Mouse (Mus musculus) hindbrain, embryonic 13.5 days (tissue): ENCODE results near the gene Tsc2. TPM values are rescaled to one million over a fixed set of nuclear protein-coding genes. Genes with fewer than 3 reads are reported as not detected.
A peak's percentile ranks its signal among the peaks of the same experiment; 100 is the strongest.

Experiments used
- ATAC-seq: fragments of 200-750 bp; cut with Nextera tagmentation; 2 replicates; pipeline ENCODE4 v1.8.0; 2017; ENCODE audit warnings: moderate TSS enrichment; ENCODE audit not compliant: low FRiP score
- H3K27ac ChIP-seq: fragments of 300-500 bp; sonication (generic); 2 replicates; pipeline ENCODE4 v1.5.1; 2015; ENCODE audit warnings: inconsistent platforms, mild to moderate bottlenecking, moderate library complexity
- H3K27me3 ChIP-seq: fragments of 300-500 bp; sonication (generic); 2 replicates; pipeline ENCODE4 v1.6.1; 2015; ENCODE audit warnings: mild to moderate bottlenecking, inconsistent platforms
- H3K36me3 ChIP-seq: fragments of 300-500 bp; sonication (generic); 2 replicates; pipeline ENCODE4 v1.6.1; 2015; ENCODE audit warnings: mild to moderate bottlenecking, inconsistent platforms
- H3K4me1 ChIP-seq: fragments of 300-500 bp; sonication (generic); replicated peaks from 2 replicates; pipeline ENCODE4 v1.6.1; 2015; ENCODE audit warnings: inconsistent platforms
- H3K4me2 ChIP-seq: fragments of 300-500 bp; sonication (generic); 2 replicates; pipeline ENCODE4 v1.6.1; 2015; ENCODE audit warnings: inconsistent platforms, mild to moderate bottlenecking, moderate library complexity
- H3K4me3 ChIP-seq: fragments of 300-500 bp; sonication (generic); 2 replicates; pipeline ENCODE4 v1.5.1; 2015; ENCODE audit warnings: mild to moderate bottlenecking, inconsistent platforms
- H3K9ac ChIP-seq: fragments of 300-500 bp; sonication (generic); 2 replicates; pipeline ENCODE4 v1.6.1; 2015; ENCODE audit warnings: mild to moderate bottlenecking, inconsistent platforms
- H3K9me3 ChIP-seq: fragments of 300-500 bp; sonication (generic); 2 replicates; pipeline ENCODE4 v1.6.1; 2016; ENCODE audit warnings: inconsistent platforms
- WGBS: fragments of 180-500 bp; shearing (Covaris S2); methylation state at CpG from one replicate; pipeline ENCODE4 v1.1.7; 2015; 5-methylcytosine and 5-hydroxymethylcytosine counted together
- polyA plus RNA-seq: library from polyadenylated mRNA; unstranded; fragments of >200 nt; fragmentation: Nextera tagmentation; extraction: Ambion mirVana; gene quantifications from 2 replicates; pipeline ENCODE4 v1.2.1, GENCODE M21; 2015

Gene Tsc2
- polyA plus RNA-seq, 1 experiment from 2014 or later: 67.9 TPM

DNA sequence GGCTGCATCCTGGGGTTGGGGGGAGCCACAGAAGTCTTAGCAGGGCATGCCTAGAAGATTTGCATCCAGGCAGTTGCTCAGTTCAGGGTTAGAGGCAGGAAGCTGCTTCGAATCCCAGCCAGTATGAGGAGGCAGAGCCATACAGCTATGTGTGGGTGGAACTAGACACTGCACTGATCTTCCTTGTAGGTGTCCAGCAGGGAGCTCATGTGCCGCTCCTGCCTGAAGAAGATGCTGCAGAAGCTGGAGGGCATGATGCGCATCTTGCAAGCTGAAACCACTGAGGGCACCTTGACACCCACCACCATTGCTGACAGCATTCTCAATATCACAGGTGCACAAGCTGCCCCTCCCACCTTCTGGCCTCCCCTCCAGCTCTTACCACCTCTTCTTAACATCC lies 52.9 kb downstream of the Tsc2 start:
- Histone ChIP-seq H3K9ac (no peak overlapping the region), H3K9me3 (no peaks in the 10 kb centered on the region), H3K36me3 (peaks cover 97% of the 10 kb centered on the region), H3K4me1 (no peaks in the 10 kb centered on the region), H3K27me3 (no peaks in the 10 kb centered on the region), H3K4me3 (no peak overlapping the region), H3K4me2 (no peak overlapping the region), H3K27ac (no peak overlapping the region)
- WGBS: 97% methylated on average over 3 of the region's 3 CpGs
- no peak for ATAC-seq

DNA sequence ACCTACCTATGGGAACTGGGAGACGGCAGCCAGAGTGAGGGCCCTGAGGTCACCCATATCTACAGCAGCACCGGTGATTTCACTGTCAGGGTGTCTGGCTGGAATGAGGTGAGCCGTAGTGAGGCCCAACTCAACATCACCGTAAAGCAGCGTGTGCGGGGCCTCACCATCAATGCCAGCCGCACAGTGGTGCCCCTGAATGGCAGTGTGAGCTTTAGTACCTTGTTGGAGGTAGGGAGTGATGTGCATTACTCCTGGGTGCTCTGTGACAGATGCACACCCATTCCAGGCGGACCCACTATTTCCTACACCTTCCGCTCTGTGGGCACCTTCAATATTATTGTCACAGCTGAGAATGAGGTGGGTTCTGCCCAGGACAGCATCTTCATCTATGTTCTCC lies 58.6 kb downstream of the Tsc2 start:
- no peak for ATAC-seq
- Histone ChIP-seq H3K9me3 (no peaks in the 10 kb centered on the region), H3K9ac (no peak overlapping the region), H3K4me3 (no peak overlapping the region), H3K4me2 (no peak overlapping the region), H3K27ac (no peak overlapping the region), H3K27me3 (no peaks in the 10 kb centered on the region), H3K4me1 (no peaks in the 10 kb centered on the region), H3K36me3 (peaks cover 100% of the 10 kb centered on the region)
- WGBS: 95% methylated on average over 9 of the region's 9 CpGs

DNA sequence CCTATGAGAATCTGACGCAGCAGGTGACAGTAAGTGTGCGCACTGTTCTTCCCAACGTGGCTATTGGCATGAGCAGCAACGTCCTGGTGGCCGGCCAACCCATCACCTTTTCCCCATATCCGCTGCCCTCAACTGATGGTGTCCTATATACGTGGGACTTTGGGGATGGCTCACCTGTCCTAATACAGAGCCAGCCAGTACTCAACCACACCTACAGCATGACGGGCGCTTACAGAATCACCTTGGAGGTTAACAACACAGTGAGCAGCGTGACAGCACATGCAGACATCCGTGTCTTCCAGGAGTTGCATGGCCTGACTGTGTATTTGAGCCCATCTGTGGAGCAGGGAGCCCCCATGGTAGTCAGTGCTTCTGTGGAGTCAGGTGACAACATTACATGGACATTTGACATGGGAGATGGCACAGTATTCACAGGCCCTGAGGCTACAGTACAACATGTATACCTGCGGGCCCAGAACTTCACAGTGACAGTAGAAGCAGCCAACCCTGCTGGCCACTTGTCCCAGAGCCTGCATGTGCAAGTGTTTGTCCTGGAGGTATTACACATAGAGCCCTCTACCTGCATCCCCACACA lies 59.7 kb downstream of the Tsc2 start:
- Histone ChIP-seq H3K4me1 (no peaks in the 10 kb centered on the region), H3K36me3 (peaks cover 98% of the 10 kb centered on the region), H3K27ac (no peak overlapping the region), H3K9me3 (no peaks in the 10 kb centered on the region), H3K4me2 (no peak overlapping the region), H3K27me3 (no peaks in the 10 kb centered on the region), H3K9ac (no peak overlapping the region), H3K4me3 (no peak overlapping the region)
- WGBS: 94% methylated on average over 12 of the region's 12 CpGs
- no peak for ATAC-seq

DNA sequence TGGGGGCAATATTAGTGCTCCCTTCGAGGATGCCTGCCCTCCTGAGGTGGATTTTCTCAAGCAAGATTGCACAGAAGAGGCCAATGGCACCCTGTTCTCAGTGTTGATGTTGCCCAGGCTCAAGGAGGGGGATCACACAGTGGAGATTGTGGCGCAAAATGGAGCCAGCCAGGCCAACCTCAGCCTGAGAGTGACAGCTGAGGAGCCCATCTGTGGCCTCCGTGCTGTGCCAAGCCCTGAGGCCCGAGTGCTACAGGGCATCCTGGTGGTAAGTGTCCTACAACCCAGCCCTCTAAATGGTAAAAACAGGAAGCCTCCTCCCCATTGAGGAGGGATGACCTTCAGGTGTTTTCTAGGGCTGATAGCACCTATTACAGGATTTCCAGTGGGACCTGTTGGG lies 62.6 kb downstream of the Tsc2 start:
- Histone ChIP-seq H3K9me3 (no peaks in the 10 kb centered on the region), H3K27me3 (no peaks in the 10 kb centered on the region), H3K9ac (no peak overlapping the region), H3K4me3 (no peak overlapping the region), H3K27ac (no peak overlapping the region), H3K4me1 (peaks cover 12% of the 10 kb centered on the region), H3K4me2 (no peak overlapping the region), H3K36me3 (peaks cover 94% of the 10 kb centered on the region)
- no peak for ATAC-seq
- WGBS: 90% methylated on average over 4 of the region's 4 CpGs

DNA sequence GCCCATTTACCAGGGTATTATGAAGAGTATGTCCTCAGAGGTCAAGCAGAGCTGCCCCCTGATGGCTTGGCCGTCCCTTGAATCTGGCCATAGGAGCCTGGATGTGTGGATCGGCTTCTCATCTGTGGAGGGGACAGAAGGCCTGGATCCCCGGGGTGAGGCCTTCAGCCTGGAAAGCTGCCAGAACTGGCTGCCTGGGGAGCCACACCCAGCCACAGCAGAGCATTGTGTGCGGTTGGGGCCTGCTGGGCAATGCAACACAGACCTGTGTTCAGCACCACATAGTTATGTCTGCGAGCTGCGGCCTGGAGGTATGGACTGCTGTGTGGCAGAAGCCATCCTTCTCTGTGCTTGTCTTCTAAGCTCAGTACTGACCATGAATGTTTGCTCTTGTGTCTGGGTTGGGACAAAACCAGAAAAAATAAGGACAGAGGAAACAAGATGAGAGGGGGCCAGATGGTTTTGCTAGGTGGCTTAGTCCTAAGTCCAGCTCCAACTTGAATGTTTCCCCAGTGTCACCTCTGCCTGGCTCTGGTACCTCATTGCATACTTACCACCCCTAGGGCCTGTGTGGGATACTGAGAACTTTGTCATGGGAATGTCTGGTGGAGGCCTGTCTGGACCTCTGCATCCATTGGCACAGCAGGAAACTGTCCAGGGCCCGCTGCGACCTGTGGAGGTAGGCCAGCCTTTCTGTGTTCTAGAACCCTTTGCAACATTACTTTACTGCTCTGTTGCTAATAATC lies 65.2 kb downstream of the Tsc2 start:
- no peak overlapping the region for H3K9ac ChIP-seq
- H3K4me3 ChIP-seq: no peak overlapping the region
- peaks cover 12% of the 10 kb centered on the region for H3K4me1 ChIP-seq
- no peak overlapping the region for H3K4me2 ChIP-seq
- peaks cover 70% of the 10 kb centered on the region for H3K36me3 ChIP-seq
- no peaks in the 10 kb centered on the region for H3K9me3 ChIP-seq
- WGBS: 69% methylated on average over 8 of the region's 8 CpGs
- no peaks in the 10 kb centered on the region for H3K27me3 ChIP-seq
- no peak for ATAC-seq
- H3K27ac ChIP-seq: no peak overlapping the region

DNA sequence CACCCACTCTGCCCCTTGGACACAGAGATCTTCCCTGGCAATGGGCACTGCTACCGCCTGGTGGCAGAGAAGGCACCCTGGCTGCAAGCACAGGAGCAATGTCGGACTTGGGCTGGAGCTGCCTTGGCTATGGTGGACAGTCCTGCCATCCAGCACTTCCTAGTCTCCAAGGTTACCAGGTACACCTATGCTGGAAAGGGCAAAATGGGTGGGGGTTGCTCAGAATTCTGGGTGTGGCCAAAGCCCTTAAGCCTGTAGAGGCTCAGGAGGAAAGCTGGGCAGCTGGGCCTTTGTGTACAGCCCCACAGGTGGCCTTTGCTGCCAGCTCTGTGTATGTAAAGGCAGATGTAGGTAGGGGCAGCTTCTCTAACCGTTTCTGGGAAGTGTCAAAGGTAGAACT lies 66.6 kb downstream of the Tsc2 start:
- WGBS: 72% methylated on average over 3 of the region's 3 CpGs
- Histone ChIP-seq H3K27me3 (no peaks in the 10 kb centered on the region), H3K4me2 (no peak overlapping the region), H3K36me3 (peaks cover 56% of the 10 kb centered on the region), H3K9ac (no peak overlapping the region), H3K27ac (no peak overlapping the region), H3K9me3 (no peaks in the 10 kb centered on the region), H3K4me1 (peaks cover 12% of the 10 kb centered on the region), H3K4me3 (no peak overlapping the region)
- ATAC-seq: no peak

DNA sequence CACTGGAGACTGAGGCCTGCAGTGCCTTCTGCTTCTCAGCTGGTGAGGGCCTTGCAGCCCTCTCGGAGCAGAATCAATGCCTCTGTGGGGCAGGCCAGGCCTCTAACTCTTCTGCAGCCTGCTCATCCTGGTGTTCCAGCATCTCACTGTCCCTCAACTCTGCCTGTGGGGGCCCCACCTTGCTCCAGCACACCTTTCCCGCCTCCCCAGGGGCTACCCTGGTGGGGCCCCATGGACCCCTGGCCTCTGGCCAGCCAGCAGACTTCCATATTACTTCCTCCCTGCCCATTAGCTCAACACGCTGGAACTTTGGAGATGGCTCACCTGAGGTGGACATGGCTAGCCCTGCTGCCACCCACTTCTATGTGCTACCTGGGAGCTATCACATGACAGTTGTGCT lies 67.3 kb downstream of the Tsc2 start:
- Histone ChIP-seq H3K27me3 (no peaks in the 10 kb centered on the region), H3K27ac (no peak overlapping the region), H3K36me3 (peaks cover 49% of the 10 kb centered on the region), H3K4me1 (peaks cover 12% of the 10 kb centered on the region), H3K4me3 (no peak overlapping the region), H3K9me3 (no peaks in the 10 kb centered on the region), H3K9ac (no peak overlapping the region), H3K4me2 (no peak overlapping the region)
- 85% methylated on average over 3 of the region's 3 CpGs for WGBS
- no peak for ATAC-seq

DNA sequence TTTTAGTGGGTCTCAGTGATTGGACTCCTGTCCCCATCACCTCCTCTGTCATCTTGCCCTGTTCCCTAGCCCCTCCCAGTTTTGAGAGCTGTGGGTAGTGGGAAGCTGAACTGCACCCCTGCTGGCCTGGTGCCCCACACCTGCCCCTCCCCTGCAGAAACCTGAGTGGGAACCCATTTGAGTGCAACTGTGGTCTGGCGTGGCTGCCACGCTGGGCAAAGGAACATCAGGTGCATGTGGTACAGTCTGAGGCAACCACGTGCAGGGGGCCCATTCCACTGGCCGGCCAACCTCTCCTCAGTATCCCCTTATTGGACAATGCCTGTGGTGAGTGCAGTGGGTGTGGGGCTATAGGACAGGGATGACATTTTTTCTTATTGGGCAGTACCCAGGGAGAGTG lies 68.0 kb downstream of the Tsc2 start:
- no peaks in the 10 kb centered on the region for H3K9me3 ChIP-seq
- no peak overlapping the region for H3K4me3 ChIP-seq
- no peak overlapping the region for H3K27ac ChIP-seq
- WGBS: 91% methylated on average over 4 of the region's 4 CpGs
- H3K9ac ChIP-seq: no peak overlapping the region
- H3K27me3 ChIP-seq: no peaks in the 10 kb centered on the region
- H3K4me2 ChIP-seq: no peak overlapping the region
- H3K36me3 ChIP-seq: peaks cover 42% of the 10 kb centered on the region
- no peak for ATAC-seq
- peaks cover 13% of the 10 kb centered on the region for H3K4me1 ChIP-seq

DNA sequence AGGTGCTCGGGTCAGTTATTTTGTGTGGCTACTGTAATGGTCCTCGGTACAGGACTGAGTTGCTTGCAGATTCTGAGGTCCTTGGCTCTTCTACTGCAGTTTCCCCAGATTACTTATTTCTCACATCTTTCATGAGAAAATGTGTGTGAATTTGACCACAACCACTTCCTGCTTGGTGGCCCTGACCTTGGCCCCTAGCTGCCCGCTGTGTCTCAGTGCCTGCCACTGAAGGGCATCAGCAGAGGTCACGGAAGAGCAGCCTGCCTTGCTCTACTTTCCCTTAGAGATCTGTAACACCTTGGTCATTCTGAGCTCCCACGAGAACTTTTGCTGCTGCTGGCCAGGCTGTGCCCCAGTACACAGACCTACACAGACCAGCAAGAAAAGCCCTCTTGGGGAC lies 68.8 kb downstream of the Tsc2 start:
- Histone ChIP-seq H3K27ac (no peak overlapping the region), H3K27me3 (no peaks in the 10 kb centered on the region), H3K9me3 (no peaks in the 10 kb centered on the region), H3K4me2 (no peak overlapping the region), H3K9ac (no peak overlapping the region), H3K4me1 (peaks cover 21% of the 10 kb centered on the region), H3K4me3 (no peak overlapping the region), H3K36me3 (peaks cover 34% of the 10 kb centered on the region)
- ATAC-seq: no peak
- WGBS: 79% methylated on average over 5 of the region's 5 CpGs

DNA sequence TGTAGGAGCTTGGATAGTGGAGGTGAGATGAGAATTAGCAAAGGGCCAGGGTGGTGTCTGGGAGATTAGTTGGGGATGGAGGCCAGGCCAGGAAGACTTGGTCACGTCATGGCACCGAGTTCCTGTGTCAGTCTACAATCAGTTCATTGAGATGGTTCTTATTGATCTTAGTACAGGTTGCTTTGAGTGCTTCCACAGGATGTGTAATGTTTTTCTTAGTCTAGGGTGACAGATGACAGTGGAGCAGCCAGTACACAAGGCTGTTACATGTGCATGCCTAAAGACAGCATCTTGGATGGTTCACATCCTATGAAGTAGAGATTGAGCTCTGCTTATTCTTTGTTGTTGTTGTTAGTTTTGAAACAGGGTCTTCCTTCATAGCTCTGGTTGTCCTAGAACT lies 70.8 kb downstream of the Tsc2 start:
- no peak for ATAC-seq
- Histone ChIP-seq H3K36me3 (peaks cover 20% of the 10 kb centered on the region), H3K4me2 (no peak overlapping the region), H3K27ac (no peak overlapping the region), H3K4me1 (peaks cover 32% of the 10 kb centered on the region), H3K27me3 (no peaks in the 10 kb centered on the region), H3K4me3 (no peak overlapping the region), H3K9ac (no peak overlapping the region), H3K9me3 (no peaks in the 10 kb centered on the region)
- 98% methylated on average over 2 of the region's 2 CpGs for WGBS

DNA sequence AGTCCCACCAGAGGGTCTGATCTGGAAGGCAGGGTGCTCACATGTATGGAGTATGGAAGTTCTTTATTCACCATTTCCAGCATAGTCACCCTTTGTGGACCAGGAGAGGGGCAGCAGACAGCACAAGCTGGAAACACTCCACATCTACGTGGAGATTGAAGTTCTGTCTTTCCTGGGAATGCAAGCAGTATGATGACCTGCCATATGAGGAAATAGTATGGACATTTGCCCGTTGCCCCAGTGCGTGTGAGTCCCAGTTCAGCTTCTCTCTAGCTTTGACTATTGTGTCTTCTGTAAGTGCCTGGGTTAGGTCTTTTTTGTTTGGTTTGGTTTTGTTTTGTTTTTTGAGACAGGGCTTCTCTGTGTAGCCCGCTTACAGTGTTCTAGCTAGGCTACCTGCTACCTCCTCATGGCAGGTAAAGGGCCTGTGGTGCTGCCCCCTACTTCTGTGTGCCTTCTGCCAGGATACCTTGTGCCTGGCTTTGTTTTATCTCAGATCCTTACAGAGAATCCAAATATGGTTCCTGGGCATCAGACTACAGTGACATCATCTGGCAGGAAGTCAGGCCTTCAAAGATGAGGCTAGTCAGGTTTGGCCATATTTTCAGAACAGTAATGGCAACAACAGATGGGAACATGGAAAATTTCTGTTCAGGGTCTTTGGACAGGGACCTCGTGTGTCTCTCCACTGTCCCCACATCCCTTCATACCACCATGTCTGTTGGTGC lies 72.0 kb downstream of the Tsc2 start:
- Histone ChIP-seq H3K4me1 (peaks cover 31% of the 10 kb centered on the region), H3K9me3 (no peaks in the 10 kb centered on the region), H3K4me3 (no peak overlapping the region), H3K4me2 (no peak overlapping the region), H3K27ac (no peak overlapping the region), H3K36me3 (peaks cover 8% of the 10 kb centered on the region), H3K27me3 (no peaks in the 10 kb centered on the region), H3K9ac (no peak overlapping the region)
- 87% methylated on average over 5 of the region's 5 CpGs for WGBS
- ATAC-seq: no peak

DNA sequence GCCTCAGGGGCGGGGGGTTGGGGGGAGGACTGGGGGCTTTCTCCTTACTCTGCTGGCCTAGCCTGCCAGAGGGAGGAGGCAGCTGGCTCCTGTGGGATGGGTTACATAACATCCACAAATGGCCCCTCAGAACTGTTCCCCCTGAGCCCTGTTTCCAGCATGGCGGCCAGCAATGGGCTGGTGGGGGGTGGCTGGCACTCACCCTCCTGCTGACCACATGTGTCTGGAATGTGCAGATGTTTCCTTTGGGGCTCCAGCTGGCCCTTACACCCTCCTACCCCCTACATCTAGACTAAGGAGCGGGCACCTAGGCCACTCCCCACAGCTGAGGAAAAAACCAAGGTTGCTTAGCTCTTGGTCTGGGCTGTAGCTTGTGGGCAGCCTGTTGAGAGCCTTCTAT lies 73.3 kb downstream of the Tsc2 start:
- Histone ChIP-seq H3K9me3 (no peaks in the 10 kb centered on the region), H3K9ac (0 out of 2 replicates have a peak overlapping the region, but pooled peaks have one; percentile 29), H3K27ac (peak overlapping the region; percentile 86), H3K4me1 (peaks cover 32% of the 10 kb centered on the region), H3K36me3 (no peaks in the 10 kb centered on the region), H3K4me2 (peak overlapping the region; percentile 19), H3K27me3 (no peaks in the 10 kb centered on the region), H3K4me3 (no peak overlapping the region)
- peak; percentile 64 for ATAC-seq
- 32% methylated on average over 3 of the region's 3 CpGs for WGBS
